Mouse (Mus musculus): ENCODE measurements around the gene Slc18b1. TPM values are rescaled to one million over a fixed set of nuclear protein-coding genes. Genes with fewer than 3 reads are reported as not detected.
A peak's percentile ranks its signal among the peaks of the same experiment; 100 is the strongest.
"Not testable (repeated sequence)": the region's sequence is repeated elsewhere in the genome, so short reads cannot be mapped to it uniquely, and the experiment has no call there.

Gene Slc18b1
- polyA plus RNA-seq, 1 experiment from 2014 or later: 21.2 TPM

DNA sequence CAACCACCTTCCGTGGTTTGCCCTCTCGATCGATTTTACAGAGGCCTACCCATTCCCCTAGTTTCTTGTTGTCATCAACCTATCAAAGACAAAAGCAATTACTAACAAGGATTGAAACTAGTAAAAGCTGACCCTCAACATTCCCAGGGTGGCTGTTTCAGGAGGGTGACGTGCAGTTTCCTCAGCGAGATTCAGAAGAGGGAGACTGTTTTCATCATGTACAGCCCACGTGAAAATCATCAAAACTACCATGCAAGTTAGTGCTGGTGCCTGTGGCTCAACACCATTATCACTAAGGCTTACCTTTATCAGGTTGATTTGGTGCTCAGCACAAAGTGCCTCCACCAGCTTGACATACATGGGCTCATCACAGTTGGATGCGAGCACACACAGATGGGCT lies 11.2 kb upstream of the Slc18b1 start:
- H3K27ac ChIP-seq (ENCODE audit: low read length); H3K27me3 ChIP-seq (replicated peaks; ENCODE audit: control insufficient read depth, insufficient read depth, low read length); ATAC-seq; H3K9me3 ChIP-seq (ENCODE audit: control insufficient read depth, low read length): not testable (repeated sequence)
- Histone ChIP-seq H3K36me3 (ENCODE audit: control insufficient read depth, insufficient read depth) (peaks cover 22% of the 10 kb centered on the region), H3K4me1 (replicated peaks; ENCODE audit: control insufficient read depth, insufficient read depth, low read length) (peaks cover 27% of the 10 kb centered on the region), H3K9ac (replicated peaks; ENCODE audit: low read depth, low read length) (peak overlapping the region; percentile 89; the same call in 1 of the 2 replicates), H3K4me3 (replicated peaks; ENCODE audit: low read length) (peak overlapping the region; percentile 91), H3K4me2 (ENCODE audit: low read length) (peak overlapping the region; percentile 98)
- 46% methylated on average over 7 of the region's 7 CpGs for WGBS

DNA sequence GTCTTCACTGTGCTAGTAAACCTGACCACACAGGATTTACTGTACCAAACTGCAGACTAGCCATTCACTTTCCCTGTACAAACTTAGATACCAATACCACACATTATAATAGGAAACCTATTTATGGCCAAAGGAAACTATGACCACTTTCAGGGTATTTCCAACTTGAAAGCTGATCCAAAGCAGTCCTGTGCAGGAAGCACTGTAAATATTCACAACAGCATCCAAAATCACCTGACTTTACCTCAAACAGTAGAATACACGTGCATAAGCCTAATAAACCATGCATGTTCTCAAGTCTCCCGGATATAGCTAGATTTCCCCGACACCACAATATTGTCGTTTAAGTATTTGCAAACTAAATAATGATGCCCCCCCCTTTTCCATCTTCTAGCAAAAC lies 10.7 kb upstream of the Slc18b1 start:
- peaks cover 22% of the 10 kb centered on the region for H3K36me3 ChIP-seq (ENCODE audit: control insufficient read depth, insufficient read depth)
- ATAC-seq: no peak
- H3K27ac ChIP-seq (ENCODE audit: low read length): no peak overlapping the region
- H3K4me1 ChIP-seq (replicated peaks; ENCODE audit: control insufficient read depth, insufficient read depth, low read length): peaks cover 27% of the 10 kb centered on the region
- no peaks in the 10 kb centered on the region for H3K27me3 ChIP-seq (replicated peaks; ENCODE audit: control insufficient read depth, insufficient read depth, low read length)
- peak overlapping the region; percentile 89 for H3K9ac ChIP-seq (replicated peaks; ENCODE audit: low read depth, low read length)
- WGBS: 3% methylated on average over 4 of the region's 4 CpGs
- peak overlapping the region; percentile 91 for H3K4me3 ChIP-seq (replicated peaks; ENCODE audit: low read length)
- no peaks in the 10 kb centered on the region for H3K9me3 ChIP-seq (ENCODE audit: control insufficient read depth, low read length)
- peak overlapping the region; percentile 98 for H3K4me2 ChIP-seq (ENCODE audit: low read length)

DNA sequence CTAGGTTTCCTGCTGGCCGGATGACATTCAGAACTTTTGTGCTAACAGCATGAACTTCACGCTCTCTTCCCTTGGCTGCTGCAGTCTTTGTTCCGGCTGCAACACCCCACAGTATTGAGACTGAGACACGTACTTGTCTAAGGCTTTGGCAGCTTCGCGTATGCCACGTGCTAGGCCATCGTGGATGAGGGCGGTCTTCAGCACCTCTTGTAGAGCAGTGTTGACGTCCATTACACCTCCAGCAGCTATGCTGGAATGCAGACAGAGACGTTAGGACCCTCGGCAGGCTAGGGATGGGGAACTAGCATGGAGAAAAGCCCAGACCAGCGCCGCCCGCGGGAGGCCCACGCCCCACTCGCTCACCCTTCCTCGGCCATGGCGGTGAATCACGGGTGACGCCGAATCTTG lies 10.2 kb upstream of the Slc18b1 start:
- H3K36me3 ChIP-seq (ENCODE audit: control insufficient read depth, insufficient read depth): peaks cover 22% of the 10 kb centered on the region
- under 1% methylated on average over 23 of the region's 23 CpGs for WGBS
- H3K9me3 ChIP-seq (ENCODE audit: control insufficient read depth, low read length); H3K27me3 ChIP-seq (replicated peaks; ENCODE audit: control insufficient read depth, insufficient read depth, low read length): not testable (repeated sequence)
- ATAC-seq: peak; percentile 56
- peak overlapping the region; percentile 63 for H3K27ac ChIP-seq (ENCODE audit: low read length)
- peak overlapping the region; percentile 89 for H3K9ac ChIP-seq (replicated peaks; ENCODE audit: low read depth, low read length)
- peaks cover 27% of the 10 kb centered on the region for H3K4me1 ChIP-seq (replicated peaks; ENCODE audit: control insufficient read depth, insufficient read depth, low read length)
- H3K4me2 ChIP-seq (ENCODE audit: low read length): peak overlapping the region; percentile 98
- H3K4me3 ChIP-seq (replicated peaks; ENCODE audit: low read length): peak overlapping the region; percentile 91

GRCm38 (mm10) chr10:23787062-23787821 lies 9.5 kb upstream of the Slc18b1 start, which contains the start of gene Rps12:
Gene Rps12 (minus strand): TSS chr10:23787275.
- no peaks in the 10 kb centered on the region for H3K9me3 ChIP-seq (ENCODE audit: control insufficient read depth, low read length)
- peak within 1 kb of the TSS; percentile 89 for H3K9ac ChIP-seq (replicated peaks; ENCODE audit: low read depth, low read length)
- peak; percentile 98 for ATAC-seq
- no peaks in the 10 kb centered on the region for H3K27me3 ChIP-seq (replicated peaks; ENCODE audit: control insufficient read depth, insufficient read depth, low read length)
- H3K27ac ChIP-seq (ENCODE audit: low read length): peak within 1 kb of the TSS; percentile 66
- H3K4me2 ChIP-seq (ENCODE audit: low read length): peak within 1 kb of the TSS; percentile 98
- under 1% methylated on average over 51 of the region's 51 CpGs for WGBS
- H3K4me1 ChIP-seq (replicated peaks; ENCODE audit: control insufficient read depth, insufficient read depth, low read length): peaks cover 27% of the 10 kb centered on the region
- H3K36me3 ChIP-seq (ENCODE audit: control insufficient read depth, insufficient read depth): peaks cover 22% of the 10 kb centered on the region
- H3K4me3 ChIP-seq (replicated peaks; ENCODE audit: low read length): peak within 1 kb of the TSS; percentile 91

DNA sequence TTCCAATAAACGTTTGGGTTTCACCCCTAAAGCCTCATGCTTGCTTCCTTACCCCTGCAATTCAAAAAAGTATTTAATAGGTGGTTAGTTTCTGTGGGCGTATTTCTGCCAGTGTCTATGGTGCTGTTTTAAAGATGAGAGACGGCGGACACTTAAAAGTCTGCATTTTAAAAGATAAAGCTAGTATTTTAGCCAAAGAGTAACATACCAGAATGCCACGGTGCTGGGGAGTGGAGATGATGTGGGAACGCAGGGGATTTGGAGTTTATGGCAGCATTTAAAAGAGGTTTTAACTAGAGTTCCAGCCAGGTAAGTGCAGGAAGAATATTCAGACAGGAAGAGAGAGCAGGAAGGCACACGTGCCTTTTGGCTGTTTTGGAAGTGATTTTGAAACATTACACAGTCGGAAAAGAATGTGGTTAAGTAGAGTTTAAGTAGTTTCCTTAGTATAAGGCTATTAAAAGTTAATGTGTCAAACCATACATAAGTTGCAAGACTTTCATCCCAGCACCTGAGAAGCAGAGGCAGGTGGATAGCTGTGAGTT lies 8.7 kb upstream of the Slc18b1 start:
- WGBS: 15% methylated on average over 8 of the region's 8 CpGs
- Histone ChIP-seq H3K4me2 (ENCODE audit: low read length) (peak overlapping the region; percentile 77), H3K9me3 (ENCODE audit: control insufficient read depth, low read length) (no peaks in the 10 kb centered on the region), H3K27ac (ENCODE audit: low read length) (no peak overlapping the region), H3K9ac (replicated peaks; ENCODE audit: low read depth, low read length) (peak overlapping the region; percentile 53), H3K4me3 (replicated peaks; ENCODE audit: low read length) (peak overlapping the region; percentile 91), H3K36me3 (ENCODE audit: control insufficient read depth, insufficient read depth) (peaks cover 20% of the 10 kb centered on the region), H3K27me3 (replicated peaks; ENCODE audit: control insufficient read depth, insufficient read depth, low read length) (no peaks in the 10 kb centered on the region), H3K4me1 (replicated peaks; ENCODE audit: control insufficient read depth, insufficient read depth, low read length) (peaks cover 24% of the 10 kb centered on the region)
- ATAC-seq: no peak

DNA sequence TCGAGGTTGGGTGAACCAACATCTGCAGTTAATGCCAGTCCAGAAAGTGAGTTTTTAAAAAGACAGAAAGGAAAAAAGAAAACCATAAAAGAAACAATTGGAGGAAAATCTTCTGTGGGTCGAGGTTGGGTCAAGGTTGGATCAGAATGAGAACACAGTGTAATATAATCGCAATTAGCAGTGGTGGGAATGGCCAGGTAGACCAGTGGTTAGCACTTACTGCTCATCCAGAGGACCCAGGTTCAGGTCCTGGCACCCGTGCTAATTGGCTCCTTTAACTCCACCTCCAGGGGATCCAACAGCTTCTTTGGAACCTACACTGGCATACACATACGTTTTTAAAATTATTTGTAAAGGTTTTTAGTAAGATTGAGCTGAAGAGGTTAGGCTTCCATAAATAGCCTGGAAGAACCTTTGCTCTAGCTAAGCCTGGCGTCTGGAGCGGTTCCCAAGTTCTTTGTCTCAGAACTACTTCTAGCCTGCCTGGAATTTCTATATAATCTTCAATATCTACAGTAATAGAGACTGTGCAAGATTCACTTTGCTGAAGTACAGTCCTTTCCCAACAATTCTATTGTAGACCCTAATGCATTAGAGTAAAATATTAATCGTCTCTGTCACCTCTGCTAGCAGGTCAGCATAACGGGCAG lies 790 bp upstream of the Slc18b1 start:
- no peaks in the 10 kb centered on the region for H3K36me3 ChIP-seq (ENCODE audit: control insufficient read depth, insufficient read depth)
- H3K27ac ChIP-seq (ENCODE audit: low read length): no peak overlapping the region
- H3K9me3 ChIP-seq (ENCODE audit: control insufficient read depth, low read length): no peaks in the 10 kb centered on the region
- ATAC-seq: peak; percentile 7; the same call in 1 of the 2 replicates
- peaks cover 17% of the 10 kb centered on the region for H3K4me1 ChIP-seq (replicated peaks; ENCODE audit: control insufficient read depth, insufficient read depth, low read length)
- H3K27me3 ChIP-seq (replicated peaks; ENCODE audit: control insufficient read depth, insufficient read depth, low read length): no peaks in the 10 kb centered on the region
- H3K4me2 ChIP-seq (ENCODE audit: low read length): peak overlapping the region; percentile 66
- whole genome bisulfite sequencing: 41% methylated on average over 9 of the region's 9 CpGs
- H3K4me3 ChIP-seq (replicated peaks; ENCODE audit: low read length): peak overlapping the region; percentile 76
- peak overlapping the region; percentile 92 for H3K9ac ChIP-seq (replicated peaks; ENCODE audit: low read depth, low read length)

DNA sequence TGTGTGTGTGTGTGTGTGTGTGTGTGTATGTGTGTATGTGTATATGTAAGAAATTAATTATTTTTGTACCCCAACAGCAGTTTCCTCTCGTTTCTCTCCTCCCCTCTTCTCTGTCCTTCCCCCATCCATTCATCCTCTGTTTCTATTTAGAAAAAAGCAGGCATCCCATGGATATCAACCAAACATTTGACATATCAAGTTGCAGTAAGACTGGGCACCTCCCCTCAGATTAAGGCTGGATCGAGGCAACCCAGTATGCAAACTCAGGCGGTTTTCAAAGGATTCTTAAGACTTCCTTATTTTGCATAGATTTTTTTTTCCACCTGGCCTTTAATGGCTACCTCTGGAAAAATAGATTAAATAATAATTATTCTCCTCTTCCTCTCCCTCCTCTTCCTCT lies 820 bp downstream of the Slc18b1 start:
- WGBS: 3% methylated on average over 3 of the region's 3 CpGs
- H3K4me1 ChIP-seq (replicated peaks; ENCODE audit: control insufficient read depth, insufficient read depth, low read length): peaks cover 17% of the 10 kb centered on the region
- H3K27me3 ChIP-seq (replicated peaks; ENCODE audit: control insufficient read depth, insufficient read depth, low read length): no peaks in the 10 kb centered on the region
- ATAC-seq: peak; percentile 29
- H3K9me3 ChIP-seq (ENCODE audit: control insufficient read depth, low read length): no peaks in the 10 kb centered on the region
- no peak overlapping the region for H3K27ac ChIP-seq (ENCODE audit: low read length)
- peak overlapping the region; percentile 92 for H3K9ac ChIP-seq (replicated peaks; ENCODE audit: low read depth, low read length)
- peak overlapping the region; percentile 66 for H3K4me2 ChIP-seq (ENCODE audit: low read length)
- peak overlapping the region; percentile 76 for H3K4me3 ChIP-seq (replicated peaks; ENCODE audit: low read length)
- no peaks in the 10 kb centered on the region; the same call in 1 of the 2 replicates for H3K36me3 ChIP-seq (ENCODE audit: control insufficient read depth, insufficient read depth)

DNA sequence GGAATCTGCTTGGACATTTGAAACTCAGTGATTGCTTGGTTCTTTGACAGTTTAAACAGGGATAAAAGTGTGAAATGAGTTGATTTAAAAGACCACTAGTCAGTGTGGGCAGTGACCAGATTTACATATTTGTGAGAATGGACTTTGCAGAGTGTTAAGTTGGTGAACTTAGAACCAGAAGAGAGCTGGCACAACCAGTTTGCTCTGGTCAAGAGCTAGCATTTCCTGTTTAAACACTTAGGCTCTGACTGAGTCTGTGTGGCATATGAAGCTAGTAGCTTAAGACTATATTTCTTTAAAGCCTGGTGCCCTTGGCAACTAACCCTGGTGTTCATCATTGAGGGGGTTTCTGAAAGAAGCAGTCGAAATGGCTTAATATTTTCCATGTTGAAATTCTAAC lies 1.4 kb downstream of the Slc18b1 start:
- Histone ChIP-seq H3K9ac (replicated peaks; ENCODE audit: low read depth, low read length) (no peak overlapping the region), H3K27me3 (replicated peaks; ENCODE audit: control insufficient read depth, insufficient read depth, low read length) (no peaks in the 10 kb centered on the region), H3K9me3 (ENCODE audit: control insufficient read depth, low read length) (no peaks in the 10 kb centered on the region), H3K4me2 (ENCODE audit: low read length) (peak overlapping the region; percentile 66), H3K27ac (ENCODE audit: low read length) (no peak overlapping the region), H3K4me1 (replicated peaks; ENCODE audit: control insufficient read depth, insufficient read depth, low read length) (peaks cover 17% of the 10 kb centered on the region), H3K36me3 (ENCODE audit: control insufficient read depth, insufficient read depth) (no peaks in the 10 kb centered on the region; the same call in 1 of the 2 replicates), H3K4me3 (replicated peaks; ENCODE audit: low read length) (peak overlapping the region; percentile 22)
- no peak for ATAC-seq
- 76% methylated on average over 1 of the region's 1 CpGs for WGBS

DNA sequence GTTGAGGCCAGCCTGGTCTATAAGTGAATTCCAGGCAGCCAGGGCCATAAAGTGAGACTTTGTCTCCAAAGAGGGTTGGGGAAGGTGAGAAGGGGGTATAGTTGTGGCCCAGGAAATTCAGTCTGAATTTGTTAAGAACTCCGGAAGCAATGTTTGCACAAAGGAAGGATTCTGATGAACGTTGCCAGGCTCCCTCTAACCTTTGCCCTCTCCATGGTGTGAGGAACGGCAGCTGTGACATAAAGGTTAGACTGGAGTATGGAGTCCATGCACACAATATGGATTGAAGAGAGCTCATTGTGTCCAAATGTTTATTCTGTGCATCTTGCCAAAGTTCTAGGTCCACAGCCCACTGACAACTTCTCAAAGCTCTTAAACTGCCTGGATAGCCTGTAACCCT lies 3.1 kb downstream of the Slc18b1 start:
- H3K4me3 ChIP-seq (replicated peaks; ENCODE audit: low read length): no peak overlapping the region
- H3K27ac ChIP-seq (ENCODE audit: low read length): no peak overlapping the region
- WGBS: 40% methylated on average over 3 of the region's 3 CpGs
- no peaks in the 10 kb centered on the region for H3K27me3 ChIP-seq (replicated peaks; ENCODE audit: control insufficient read depth, insufficient read depth, low read length)
- no peaks in the 10 kb centered on the region for H3K9me3 ChIP-seq (ENCODE audit: control insufficient read depth, low read length)
- H3K36me3 ChIP-seq (ENCODE audit: control insufficient read depth, insufficient read depth): peaks cover 3% of the 10 kb centered on the region
- no peak overlapping the region for H3K9ac ChIP-seq (replicated peaks; ENCODE audit: low read depth, low read length)
- H3K4me1 ChIP-seq (replicated peaks; ENCODE audit: control insufficient read depth, insufficient read depth, low read length): peaks cover 17% of the 10 kb centered on the region
- no peak for ATAC-seq
- no peak overlapping the region for H3K4me2 ChIP-seq (ENCODE audit: low read length)

Measured in forebrain, embryonic 16.5 days (tissue).